Mouse (Mus musculus) ES-E14 (cell line): ENCODE results near the gene Wls. TPM values are rescaled to one million over a fixed set of nuclear protein-coding genes. Genes with fewer than 3 reads are reported as not detected.

Source experiments
- DNase-seq: peaks from one replicate; pipeline ENCODE4 v3.0.0-alpha.2; 2013; ENCODE audit warnings: low read depth, low spot score
- H3K27ac ChIP-seq: 2 replicates; pipeline ENCODE4 v1.5.1; 2012; ENCODE audit warnings: low read depth, mild to moderate bottlenecking, low read length, moderate library complexity, mixed read lengths; ENCODE audit not compliant: poor library complexity, insufficient read depth, severe bottlenecking
- H3K36me3 ChIP-seq: 2 replicates; pipeline ENCODE4 v1.6.1; 2012; ENCODE audit warnings: mild to moderate bottlenecking, low read length, moderate library complexity, mixed read lengths; ENCODE audit not compliant: control insufficient read depth, poor library complexity, insufficient read depth, severe bottlenecking
- H3K4me1 ChIP-seq, 2 experiments: fragments of 150-350 bp in 1 of 2; sonication (generic) in 1 of 2; 2 replicates each; pipeline ENCODE4 v1.6.1; 2012; ENCODE audit warnings: low read length in 2 of 2, mild to moderate bottlenecking in 1 of 2, mixed read lengths in 1 of 2; ENCODE audit not compliant: control insufficient read depth in 2 of 2, insufficient read depth in 2 of 2, poor library complexity in 1 of 2
- H3K4me3 ChIP-seq, 2 experiments: fragments of 150-350 bp in 1 of 2; sonication (generic) in 1 of 2; 2 replicates each; pipeline ENCODE4 v1.5.1; 2012; ENCODE audit warnings: low read length in 2 of 2, low read depth in 1 of 2, mild to moderate bottlenecking in 1 of 2, mixed read lengths in 1 of 2; ENCODE audit not compliant: insufficient read depth in 1 of 2, poor library complexity in 1 of 2, severe bottlenecking in 1 of 2
- H3K9ac ChIP-seq: 2 replicates; pipeline ENCODE4 v1.6.1; 2012; ENCODE audit warnings: low read depth, mild to moderate bottlenecking, low read length, mixed read lengths; ENCODE audit not compliant: poor library complexity, insufficient read depth, severe bottlenecking
- H3K9me3 ChIP-seq: fragments of 150-350 bp; sonication (generic); 2 replicates; pipeline ENCODE4 v1.6.1; 2012; ENCODE audit warnings: low read depth, mild to moderate bottlenecking, low read length; ENCODE audit not compliant: control insufficient read depth, insufficient read depth
- CHD2 ChIP-seq: IDR thresholded peaks from 2 replicates; pipeline ENCODE4 v1.6.1; 2014; ENCODE audit warnings: mild to moderate bottlenecking, low read depth, low read length, inconsistent platforms
- HCFC1 ChIP-seq: IDR thresholded peaks from 2 replicates; pipeline ENCODE4 v1.6.1; 2012; ENCODE audit warnings: low read length, inconsistent platforms, borderline replicate concordance; ENCODE audit not compliant: insufficient read depth
- MAFK ChIP-seq: IDR thresholded peaks from 2 replicates; pipeline ENCODE4 v1.6.1; 2014; ENCODE audit warnings: mild to moderate bottlenecking, low read depth, low read length, inconsistent platforms; ENCODE audit not compliant: insufficient read depth
- ZC3H11A ChIP-seq: IDR thresholded peaks from 2 replicates; pipeline ENCODE4 v1.6.1; 2012; ENCODE audit warnings: low read depth, mild to moderate bottlenecking, inconsistent platforms, low read length, borderline replicate concordance
- ZNF384 ChIP-seq: IDR thresholded peaks from 2 replicates; pipeline ENCODE4 v1.6.1; 2012; ENCODE audit warnings: low read depth, low read length, inconsistent platforms
- in situ Hi-C, 2 experiments: fragments of 600-800 bp; cut with MboI; formaldehyde crosslinking; loops; one replicate each; pipeline ENCODE4 v1.15.1; 2025; ENCODE audit warnings: low sequenced_read_pairs in 2 of 2, inconsistent platforms in 1 of 2; ENCODE audit not compliant: unreplicated experiment in 2 of 2
- total RNA-seq: library from RNA; depleted of rRNA; stranded (reverse); fragments of 300-350 nt; gene quantifications from 2 replicates; pipeline ENCODE4 v1.2.3, GENCODE M21; 2012

Wls gene
- total RNA-seq, 1 experiment: 72.1 TPM

- Histone ChIP-seq H3K9me3 (no peaks in the 10 kb centered on the region), H3K27ac (no peak overlapping the region), H3K4me1 (no peaks in the 10 kb centered on the region), H3K36me3 (no peaks in the 10 kb centered on the region), H3K9ac (no peak overlapping the region), H3K4me3 (no peak overlapping the region)
- no peak for TF ChIP-seq CHD2
- no peak for TF ChIP-seq HCFC1
- TF ChIP-seq MAFK: no peak
- TF ChIP-seq ZNF384: no peak
- no peak for TF ChIP-seq ZC3H11A
- no peak for DNase-seq
- in situ Hi-C loops: no loop called here
Observed at GRCm38 (mm10) chr3:159883325-159883724, 43.9 kb downstream of the Wls start.

GRCm38 (mm10) chr3:159884802-159885201 is 45.3 kb downstream of the Wls start:
- no peak overlapping the region for H3K9ac ChIP-seq
- no peak overlapping the region for H3K27ac ChIP-seq
- no peak for DNase-seq
- in situ Hi-C loops: no loop called here
- no peaks in the 10 kb centered on the region for H3K9me3 ChIP-seq
- H3K4me3 ChIP-seq: no peak overlapping the region
- TF ChIP-seq ZNF384 (no peak), CHD2 (no peak), HCFC1 (no peak), ZC3H11A (no peak), MAFK (no peak)
- no peaks in the 10 kb centered on the region for H3K36me3 ChIP-seq
- no peaks in the 10 kb centered on the region for H3K4me1 ChIP-seq

- Histone ChIP-seq H3K9ac (no peak overlapping the region), H3K9me3 (no peaks in the 10 kb centered on the region), H3K36me3 (no peaks in the 10 kb centered on the region), H3K4me3 (no peak overlapping the region), H3K4me1 (no peaks in the 10 kb centered on the region), H3K27ac (no peak overlapping the region)
- no peak for TF ChIP-seq ZNF384
- no peak for TF ChIP-seq ZC3H11A
- TF ChIP-seq CHD2: no peak
- no peak for TF ChIP-seq MAFK
- TF ChIP-seq HCFC1: no peak
- in situ Hi-C loops: no loop called here
- no peak for DNase-seq
Observed at GRCm38 (mm10) chr3:159885271-159885670, 45.8 kb downstream of the Wls start.

GRCm38 (mm10) chr3:159885781-159886400 is 46.4 kb downstream of the Wls start:
- H3K4me1 ChIP-seq: no peaks in the 10 kb centered on the region
- DNase-seq: no peak
- H3K9ac ChIP-seq: no peak overlapping the region
- in situ Hi-C loops: no loop called here
- TF ChIP-seq ZNF384 (no peak), MAFK (no peak), HCFC1 (no peak), CHD2 (no peak), ZC3H11A (no peak)
- no peaks in the 10 kb centered on the region for H3K36me3 ChIP-seq
- no peak overlapping the region for H3K4me3 ChIP-seq
- H3K27ac ChIP-seq: no peak overlapping the region
- H3K9me3 ChIP-seq: no peaks in the 10 kb centered on the region
